Mouse (Mus musculus) limb, embryonic 11.5 days (tissue): ENCODE results near the gene Gmeb1. TPM values are rescaled to one million over a fixed set of nuclear protein-coding genes. Genes with fewer than 3 reads are reported as not detected.

Experiments used
- ATAC-seq: fragments of 200-750 bp; cut with Nextera tagmentation; 2 replicates; pipeline ENCODE4 v1.8.0; 2017; ENCODE audit warnings: low read depth; ENCODE audit not compliant: insufficient number of reproducible peaks, low FRiP score, low TSS enrichment
- DNase-seq: peaks from one replicate; pipeline ENCODE4 v3.0.0-alpha.2; 2015; ENCODE audit warnings: low spot score
- H3K27ac ChIP-seq: fragments of 300-500 bp; sonication (generic); replicated peaks from 2 replicates; pipeline ENCODE4 v1.5.1; 2014; ENCODE audit warnings: low read depth, mild to moderate bottlenecking, low read length
- H3K27me3 ChIP-seq: fragments of 300-500 bp; sonication (generic); 2 replicates; pipeline ENCODE4 v1.6.1; 2014; ENCODE audit warnings: mild to moderate bottlenecking, low read length, mixed read lengths; ENCODE audit not compliant: control insufficient read depth, insufficient read depth
- H3K36me3 ChIP-seq: fragments of 300-500 bp; sonication (generic); 2 replicates; pipeline ENCODE4 v1.6.1; 2014; ENCODE audit warnings: mild to moderate bottlenecking, low read length, moderate library complexity, mixed read lengths; ENCODE audit not compliant: control insufficient read depth, insufficient read depth
- H3K4me1 ChIP-seq: fragments of 300-500 bp; sonication (generic); 2 replicates; pipeline ENCODE4 v1.6.1; 2014; ENCODE audit warnings: low read length, mixed read lengths; ENCODE audit not compliant: control insufficient read depth, insufficient read depth
- H3K4me2 ChIP-seq: fragments of 300-500 bp; sonication (generic); 2 replicates; pipeline ENCODE4 v1.6.1; 2014; ENCODE audit warnings: low read depth, mild to moderate bottlenecking, moderate library complexity; ENCODE audit not compliant: severe bottlenecking
- H3K4me3 ChIP-seq: fragments of 300-500 bp; sonication (generic); 2 replicates; pipeline ENCODE4 v1.5.1; 2014; ENCODE audit warnings: low read depth, low read length
- H3K9ac ChIP-seq: fragments of 300-500 bp; sonication (generic); 2 replicates; pipeline ENCODE4 v1.6.1; 2014; ENCODE audit warnings: mild to moderate bottlenecking, low read length
- H3K9me3 ChIP-seq: fragments of 300-500 bp; sonication (generic); 2 replicates; pipeline ENCODE4 v1.6.1; 2016; ENCODE audit warnings: low read length; ENCODE audit not compliant: control insufficient read depth
- WGBS: fragments of 180-500 bp; shearing (Covaris S2); extraction: QIAGEN DNeasy Blood & Tissue Kit; methylation state at CpG from one replicate; pipeline ENCODE4 v1.1.7; 2014; 5-methylcytosine and 5-hydroxymethylcytosine counted together
- polyA plus RNA-seq: library from polyadenylated mRNA; unstranded; fragments of >200 nt; fragmentation: Nextera tagmentation; extraction: Ambion mirVana; gene quantifications from 2 replicates; pipeline ENCODE4 v1.2.1, GENCODE M21; 2014

Gmeb1 gene
- polyA plus RNA-seq, 1 experiment from 2014 or later = 43.9 TPM

DNA sequence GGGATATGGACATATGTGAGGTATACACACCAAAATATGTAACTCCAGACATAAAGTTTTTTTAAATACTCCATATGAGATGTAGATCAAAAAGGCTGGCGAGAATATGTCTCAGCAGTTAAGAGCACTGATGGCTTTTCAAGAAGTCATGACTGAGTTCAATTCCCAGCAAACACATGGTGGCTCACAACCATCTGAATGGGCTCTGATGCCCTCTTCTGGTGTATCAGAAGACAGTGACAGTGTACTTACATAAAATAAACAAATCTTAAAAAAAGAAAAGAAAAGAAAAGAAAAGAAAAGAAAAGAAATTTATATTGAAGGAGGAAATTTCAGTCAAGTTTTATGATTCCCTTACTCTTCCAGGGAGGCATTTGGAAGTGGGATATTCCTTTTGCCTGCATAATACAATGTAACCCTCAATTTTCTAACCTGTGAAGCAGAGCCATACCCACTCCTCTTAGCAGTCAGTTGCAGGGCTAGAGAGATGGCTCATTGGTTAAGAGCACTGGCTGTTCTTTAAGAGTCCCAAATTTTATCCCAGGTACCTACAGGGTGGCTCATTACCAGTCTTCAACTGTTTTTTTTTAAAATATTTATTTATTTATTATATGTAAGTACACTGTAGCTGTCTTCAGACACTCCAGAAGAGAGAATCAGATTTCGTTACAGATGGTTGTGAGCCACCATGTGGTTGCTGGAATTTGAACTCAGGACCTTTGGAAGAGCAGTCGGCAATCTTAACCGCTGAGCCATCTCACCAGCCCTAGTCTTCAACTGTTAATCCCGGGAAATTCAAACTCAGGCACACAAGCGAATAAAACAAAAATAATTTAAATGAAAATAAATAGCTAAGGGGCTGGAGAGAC, 7.7 kb upstream of the Gmeb1 start:
- Histone ChIP-seq H3K36me3 (no peaks in the 10 kb centered on the region), H3K4me2 (no peak overlapping the region), H3K27ac (no peak overlapping the region), H3K4me1 (no peaks in the 10 kb centered on the region), H3K9me3 (no peaks in the 10 kb centered on the region), H3K9ac (no peak overlapping the region), H3K4me3 (no peak overlapping the region), H3K27me3 (no peaks in the 10 kb centered on the region)
- no peak for DNase-seq
- 16% methylated on average over 6 of the region's 6 CpGs for WGBS
- ATAC-seq = no peak

GRCm38 (mm10) chr4:132266835-132267349, 5.5 kb upstream of the Gmeb1 start:
- no peak overlapping the region for H3K4me2 ChIP-seq
- H3K9ac ChIP-seq = no peak overlapping the region
- no peaks in the 10 kb centered on the region for H3K27me3 ChIP-seq
- H3K36me3 ChIP-seq = no peaks in the 10 kb centered on the region
- WGBS = 74% methylated on average over 3 of the region's 3 CpGs
- DNase-seq (no peak), ATAC-seq (no peak)
- H3K4me3 ChIP-seq = no peak overlapping the region
- H3K9me3 ChIP-seq = no peaks in the 10 kb centered on the region
- H3K27ac ChIP-seq = no peak overlapping the region
- H3K4me1 ChIP-seq = no peaks in the 10 kb centered on the region

- Histone ChIP-seq H3K4me1 (peaks cover 4% of the 10 kb centered on the region; the same call in 1 of the 2 replicates), H3K9ac (no peak overlapping the region), H3K4me2 (no peak overlapping the region), H3K27ac (no peak overlapping the region), H3K36me3 (no peaks in the 10 kb centered on the region), H3K27me3 (no peaks in the 10 kb centered on the region), H3K9me3 (no peaks in the 10 kb centered on the region), H3K4me3 (no peak overlapping the region)
- no peak for DNase-seq
- WGBS = 93% methylated on average over 7 of the region's 7 CpGs
- ATAC-seq = no peak
Measured at GRCm38 (mm10) chr4:132263313-132263712, 1.9 kb upstream of the Gmeb1 start.

DNA sequence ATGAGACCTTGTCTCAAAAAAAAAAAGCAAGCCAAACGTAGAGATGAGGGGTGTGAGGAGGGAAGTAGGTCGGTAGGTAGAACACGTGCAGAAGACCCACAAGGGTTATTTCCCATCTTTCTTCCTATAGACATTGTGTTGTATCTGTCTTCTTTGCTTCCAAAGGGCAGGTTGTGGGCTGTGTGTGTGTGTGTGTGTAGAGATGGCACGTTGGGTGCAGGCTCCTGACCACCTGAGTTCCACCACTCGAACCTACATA, 885 bp upstream of the Gmeb1 start:
- H3K9me3 ChIP-seq = no peaks in the 10 kb centered on the region
- H3K4me3 ChIP-seq = no peak overlapping the region
- no peak overlapping the region for H3K4me2 ChIP-seq
- H3K27me3 ChIP-seq = no peaks in the 10 kb centered on the region
- ATAC-seq (no peak), DNase-seq (no peak)
- 81% methylated on average over 5 of the region's 5 CpGs for WGBS
- no peak overlapping the region for H3K9ac ChIP-seq
- H3K4me1 ChIP-seq = peaks cover 4% of the 10 kb centered on the region; the same call in 1 of the 2 replicates
- H3K27ac ChIP-seq = no peak overlapping the region
- H3K36me3 ChIP-seq = no peaks in the 10 kb centered on the region; the same call in 1 of the 2 replicates

GRCm38 (mm10) chr4:132260404-132261379, 710 bp downstream of the Gmeb1 start:
- Histone ChIP-seq H3K4me2 (peak overlapping the region; percentile 92), H3K36me3 (no peaks in the 10 kb centered on the region; the same call in 1 of the 2 replicates), H3K27ac (peak overlapping the region; percentile 95), H3K27me3 (no peaks in the 10 kb centered on the region), H3K9ac (peak overlapping the region; percentile 93), H3K4me3 (peak overlapping the region; percentile 84), H3K4me1 (peaks cover 4% of the 10 kb centered on the region; the same call in 1 of the 2 replicates), H3K9me3 (no peaks in the 10 kb centered on the region)
- DNase-seq (peak; percentile 66), ATAC-seq (peak; percentile 60)
- WGBS = 4% methylated on average over 30 of the region's 64 CpGs

- DNase-seq = no peak
- H3K4me3 ChIP-seq = no peak overlapping the region
Measured at GRCm38 (mm10) chr4:132259248-132259647, 2.2 kb downstream of the Gmeb1 start.

GRCm38 (mm10) chr4:132256384-132256783, 5.0 kb downstream of the Gmeb1 start:
- H3K9ac ChIP-seq = no peak overlapping the region

More at GRCm38 (mm10) chr4:132259248-132259647, 2.2 kb downstream of the Gmeb1 start:
- H3K4me2 ChIP-seq = no peak overlapping the region
- H3K36me3 ChIP-seq = no peaks in the 10 kb centered on the region; the same call in 1 of the 2 replicates
- H3K4me1 ChIP-seq = peaks cover 4% of the 10 kb centered on the region; the same call in 1 of the 2 replicates
- H3K27ac ChIP-seq = no peak overlapping the region
- WGBS = 87% methylated on average over 4 of the region's 4 CpGs
- ATAC-seq = no peak
- H3K9ac ChIP-seq = no peak overlapping the region
- H3K9me3 ChIP-seq = no peaks in the 10 kb centered on the region
- no peaks in the 10 kb centered on the region for H3K27me3 ChIP-seq

DNA sequence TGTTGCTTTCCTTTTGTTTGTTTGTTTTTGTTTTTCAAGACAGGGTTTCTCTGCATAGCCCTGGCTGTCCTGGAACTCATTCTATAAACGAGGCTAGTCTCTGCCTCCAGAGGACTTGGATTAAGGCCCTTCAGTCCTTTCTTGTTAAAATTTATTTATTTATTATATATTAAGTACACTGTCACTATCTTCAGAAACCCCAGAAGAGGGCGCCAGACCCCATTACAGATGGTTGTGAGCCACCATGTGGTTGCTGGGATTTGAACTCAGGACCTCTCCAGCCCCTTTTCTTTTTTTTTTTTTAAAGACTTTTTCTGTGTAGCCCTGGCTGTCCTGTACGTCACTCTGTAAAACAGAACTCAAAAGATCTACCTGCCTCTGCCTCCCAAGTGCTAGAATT, 6.4 kb downstream of the Gmeb1 start:
- DNase-seq = no peak
- Histone ChIP-seq H3K27ac (no peak overlapping the region), H3K4me3 (no peak overlapping the region), H3K36me3 (peaks cover 12% of the 10 kb centered on the region), H3K4me1 (peaks cover 3% of the 10 kb centered on the region; the same call in 1 of the 2 replicates), H3K9ac (no peak overlapping the region), H3K27me3 (no peaks in the 10 kb centered on the region), H3K9me3 (no peaks in the 10 kb centered on the region), H3K4me2 (no peak overlapping the region)
- 78% methylated on average over 3 of the region's 3 CpGs for WGBS
- no peak for ATAC-seq

More at GRCm38 (mm10) chr4:132256384-132256783, 5.0 kb downstream of the Gmeb1 start:
- no peak overlapping the region for H3K4me2 ChIP-seq
- ATAC-seq (no peak), DNase-seq (no peak)
- H3K4me1 ChIP-seq = peaks cover 4% of the 10 kb centered on the region; the same call in 1 of the 2 replicates
- H3K9me3 ChIP-seq = no peaks in the 10 kb centered on the region
- peaks cover 4% of the 10 kb centered on the region for H3K36me3 ChIP-seq
- H3K4me3 ChIP-seq = no peak overlapping the region
- H3K27ac ChIP-seq = no peak overlapping the region
- no peaks in the 10 kb centered on the region for H3K27me3 ChIP-seq
- WGBS = 96% methylated on average over 3 of the region's 3 CpGs
